Mouse (Mus musculus): Measurements from ENCODE around the gene Tceal9. TPM values are rescaled to one million over a fixed set of nuclear protein-coding genes. Genes with fewer than 3 reads are reported as not detected.
"Not testable (repeated sequence)": the region's sequence is repeated elsewhere in the genome, so short reads cannot be mapped to it uniquely, and the experiment has no call there.

The Tceal9 gene
- 589 and 647 TPM in 2 replicates for polyA plus RNA-seq (2015; fragmentation: Nextera tagmentation; extraction: Ambion mirVana)

- Histone ChIP-seq H3K9me3 (no peaks in the 10 kb centered on the region), H3K4me1 (no peaks in the 10 kb centered on the region), H3K27me3 (replicated peaks) (no peaks in the 10 kb centered on the region), H3K4me3 (replicated peaks) (peak within 1 kb of the TSS; percentile 55), H3K4me2 (peak within 1 kb of the TSS; percentile 48), H3K9ac (peak within 1 kb of the TSS; percentile 45; the same call in 1 of the 2 replicates), H3K27ac (peak within 1 kb of the TSS; percentile 80), H3K36me3 (no peaks in the 10 kb centered on the region)
- WGBS, result 21% methylated on average over 20 of the region's 20 CpGs
- peak; percentile 93 for ATAC-seq (ENCODE audit: insufficient read depth, low FRiP score, low read depth)
Observed at GRCm38 (mm10) chrX:136244574-136245229, at the start of gene Tceal9. TSS of gene Tceal9 (plus strand) at chrX:136245079.

GRCm38 (mm10) chrX:136195193-136195944 is 49.5 kb upstream of the Tceal9 start:
- WGBS, result 79% methylated on average over 16 of the region's 16 CpGs
- no peaks in the 10 kb centered on the region for H3K4me1 ChIP-seq
- no peak overlapping the region for H3K27ac ChIP-seq
- H3K36me3 ChIP-seq, result no peaks in the 10 kb centered on the region
- ATAC-seq (ENCODE audit: insufficient read depth, low FRiP score, low read depth), result no peak
- no peak overlapping the region for H3K4me2 ChIP-seq
- no peaks in the 10 kb centered on the region for H3K9me3 ChIP-seq
- no peaks in the 10 kb centered on the region for H3K27me3 ChIP-seq (replicated peaks)
- H3K9ac ChIP-seq, result no peak overlapping the region
- H3K4me3 ChIP-seq (replicated peaks), result no peak overlapping the region

DNA sequence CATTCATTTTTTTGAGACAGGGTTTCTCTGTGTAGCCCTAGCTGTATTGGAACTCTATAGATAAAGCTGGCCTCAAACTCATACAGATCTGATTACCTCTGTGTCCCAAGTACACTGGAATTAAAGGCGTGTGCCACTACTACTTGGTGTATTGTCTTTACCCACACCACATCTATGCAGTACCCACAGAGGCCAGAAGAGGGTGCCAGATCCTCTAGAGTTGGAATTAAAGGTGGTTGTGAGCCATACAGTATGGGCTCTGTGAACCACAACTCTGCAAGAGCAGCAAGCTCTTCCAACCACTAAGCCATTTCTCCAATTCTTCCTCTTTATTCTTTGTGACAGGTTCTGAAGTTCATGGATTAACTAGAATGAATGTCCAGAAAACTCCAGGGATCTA is 48.0 kb upstream of the Tceal9 start:
- no peaks in the 10 kb centered on the region for H3K36me3 ChIP-seq
- H3K4me1 ChIP-seq, result no peaks in the 10 kb centered on the region
- no peak overlapping the region for H3K4me3 ChIP-seq (replicated peaks)
- no peaks in the 10 kb centered on the region for H3K27me3 ChIP-seq (replicated peaks)
- no peak overlapping the region for H3K9ac ChIP-seq
- no peaks in the 10 kb centered on the region for H3K9me3 ChIP-seq
- 42% methylated on average over 1 of the region's 1 CpGs for WGBS
- no peak overlapping the region for H3K27ac ChIP-seq
- no peak for ATAC-seq (ENCODE audit: insufficient read depth, low FRiP score, low read depth)
- H3K4me2 ChIP-seq, result no peak overlapping the region

DNA sequence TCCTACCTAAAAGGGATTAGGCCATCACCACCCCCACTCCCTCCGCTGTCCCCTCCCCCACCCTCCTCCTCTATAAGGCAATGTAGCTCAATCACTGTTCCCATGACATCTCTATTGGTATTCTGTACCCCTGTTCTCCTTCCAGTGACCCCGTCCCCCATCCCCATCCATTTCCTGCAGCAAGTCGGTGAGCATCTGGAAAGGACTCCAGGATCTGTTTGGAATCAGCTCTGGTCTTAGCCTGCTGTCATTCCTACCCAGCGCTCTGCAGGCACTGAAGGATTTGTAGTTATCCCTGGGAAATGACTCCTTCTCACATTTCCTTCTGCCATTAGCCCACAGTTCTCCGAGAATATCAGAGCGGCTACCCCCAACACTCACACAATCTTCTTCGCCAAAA is 41.6 kb upstream of the Tceal9 start:
- Histone ChIP-seq H3K9me3 (no peaks in the 10 kb centered on the region), H3K27ac (no peak overlapping the region), H3K4me3 (replicated peaks) (peak overlapping the region; percentile 41), H3K9ac (no peak overlapping the region), H3K4me1 (no peaks in the 10 kb centered on the region), H3K4me2 (peak overlapping the region; percentile 58), H3K27me3 (replicated peaks) (no peaks in the 10 kb centered on the region), H3K36me3 (no peaks in the 10 kb centered on the region)
- WGBS, result 21% methylated on average over 7 of the region's 7 CpGs
- 0 out of 2 replicates have a peak, but pooled peaks have one; percentile 22 for ATAC-seq (ENCODE audit: insufficient read depth, low FRiP score, low read depth)

GRCm38 (mm10) chrX:136203664-136204066 is 41.2 kb upstream of the Tceal9 start, which contains the start of gene Tceal5:
TSS of gene Tceal5 (minus strand) at chrX:136203876.
- H3K4me1 ChIP-seq, result no peaks in the 10 kb centered on the region
- peak; percentile 68 for ATAC-seq (ENCODE audit: insufficient read depth, low FRiP score, low read depth)
- no peaks in the 10 kb centered on the region for H3K9me3 ChIP-seq
- H3K36me3 ChIP-seq, result no peaks in the 10 kb centered on the region
- peak within 1 kb of the TSS; percentile 41 for H3K4me3 ChIP-seq (replicated peaks)
- H3K4me2 ChIP-seq, result peak within 1 kb of the TSS; percentile 58
- no peak within 1 kb of the TSS for H3K9ac ChIP-seq
- H3K27me3 ChIP-seq (replicated peaks), result no peaks in the 10 kb centered on the region
- 16% methylated on average over 9 of the region's 9 CpGs for WGBS
- H3K27ac ChIP-seq, result no peak within 1 kb of the TSS

DNA sequence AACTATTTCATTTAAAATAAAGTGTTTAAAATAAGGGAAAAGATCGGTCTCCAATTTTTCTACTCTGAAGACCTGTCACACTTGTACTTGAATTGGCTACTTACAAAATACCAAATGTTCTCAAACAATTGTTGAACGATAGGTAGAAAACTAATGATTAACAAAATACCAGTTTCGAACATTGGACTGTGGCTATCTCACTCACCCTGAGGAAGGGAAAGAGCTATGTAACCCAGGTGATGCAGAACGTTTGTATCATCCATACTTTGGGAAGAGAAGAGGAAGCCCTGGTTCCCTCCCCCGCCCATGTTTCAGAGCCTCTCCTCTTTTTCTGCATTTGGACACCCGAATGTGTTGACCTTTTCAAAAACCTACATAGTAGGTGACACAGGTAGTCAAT is 40.5 kb upstream of the Tceal9 start:
- 70% methylated on average over 6 of the region's 6 CpGs for WGBS
- no peaks in the 10 kb centered on the region for H3K9me3 ChIP-seq
- H3K36me3 ChIP-seq, result no peaks in the 10 kb centered on the region
- no peaks in the 10 kb centered on the region for H3K27me3 ChIP-seq (replicated peaks)
- ATAC-seq (ENCODE audit: insufficient read depth, low FRiP score, low read depth), result no peak
- no peak overlapping the region for H3K9ac ChIP-seq
- no peaks in the 10 kb centered on the region for H3K4me1 ChIP-seq
- H3K27ac ChIP-seq, result no peak overlapping the region
- H3K4me3 ChIP-seq (replicated peaks), result no peak overlapping the region
- H3K4me2 ChIP-seq, result no peak overlapping the region

GRCm38 (mm10) chrX:136213396-136213795 is 31.5 kb upstream of the Tceal9 start:
- no peak overlapping the region for H3K9ac ChIP-seq
- ATAC-seq (ENCODE audit: insufficient read depth, low FRiP score, low read depth), result no peak
- H3K4me1 ChIP-seq, result no peaks in the 10 kb centered on the region
- no peaks in the 10 kb centered on the region for H3K9me3 ChIP-seq
- H3K4me3 ChIP-seq (replicated peaks), result no peak overlapping the region
- WGBS, result 59% methylated on average over 2 of the region's 2 CpGs
- no peaks in the 10 kb centered on the region for H3K36me3 ChIP-seq
- no peak overlapping the region for H3K27ac ChIP-seq
- no peak overlapping the region for H3K4me2 ChIP-seq
- no peaks in the 10 kb centered on the region for H3K27me3 ChIP-seq (replicated peaks)

GRCm38 (mm10) chrX:136214729-136215677 is 29.9 kb upstream of the Tceal9 start, which contains the start of the genes Tceal7 and Bex1:
TSS of gene Tceal7 (plus strand) at chrX:136214779.
TSS of gene Bex1 (minus strand) at chrX:136215513.
- H3K9ac ChIP-seq; H3K36me3 ChIP-seq; H3K9me3 ChIP-seq; H3K27me3 ChIP-seq (replicated peaks); H3K27ac ChIP-seq; H3K4me1 ChIP-seq: not testable (repeated sequence)
- peak within 1 kb of the TSS; percentile 35 for H3K4me3 ChIP-seq (replicated peaks)
- peak within 1 kb of the TSS; percentile 46 for H3K4me2 ChIP-seq
- peak; percentile 88 for ATAC-seq (ENCODE audit: insufficient read depth, low FRiP score, low read depth)
- WGBS, result 24% methylated on average over 16 of the region's 67 CpGs

- ATAC-seq (ENCODE audit: insufficient read depth, low FRiP score, low read depth), result no peak
- Histone ChIP-seq H3K9ac (no peak overlapping the region), H3K4me3 (replicated peaks) (no peak overlapping the region), H3K9me3 (no peaks in the 10 kb centered on the region), H3K4me2 (no peak overlapping the region), H3K4me1 (no peaks in the 10 kb centered on the region), H3K27ac (no peak overlapping the region), H3K27me3 (replicated peaks) (no peaks in the 10 kb centered on the region), H3K36me3 (no peaks in the 10 kb centered on the region)
- WGBS, result 43% methylated on average over 1 of the region's 1 CpGs
Observed at GRCm38 (mm10) chrX:136216303-136216702, 28.6 kb upstream of the Tceal9 start.

GRCm38 (mm10) chrX:136223714-136224113 is 21.2 kb upstream of the Tceal9 start:
- H3K36me3 ChIP-seq, result no peaks in the 10 kb centered on the region

GRCm38 (mm10) chrX:136227768-136228167 is 17.1 kb upstream of the Tceal9 start:
- ATAC-seq (ENCODE audit: insufficient read depth, low FRiP score, low read depth), result no peak

More at GRCm38 (mm10) chrX:136223714-136224113, 21.2 kb upstream of the Tceal9 start:
- H3K27ac ChIP-seq, result no peak overlapping the region
- no peaks in the 10 kb centered on the region for H3K9me3 ChIP-seq
- no peak overlapping the region for H3K4me2 ChIP-seq
- no peak overlapping the region for H3K4me3 ChIP-seq (replicated peaks)
- no peaks in the 10 kb centered on the region for H3K4me1 ChIP-seq
- H3K27me3 ChIP-seq (replicated peaks), result no peaks in the 10 kb centered on the region
- WGBS, result 69% methylated on average over 6 of the region's 6 CpGs
- H3K9ac ChIP-seq, result no peak overlapping the region
- no peak for ATAC-seq (ENCODE audit: insufficient read depth, low FRiP score, low read depth)

More at GRCm38 (mm10) chrX:136227768-136228167, 17.1 kb upstream of the Tceal9 start:
- Histone ChIP-seq H3K36me3 (no peaks in the 10 kb centered on the region), H3K4me3 (replicated peaks) (no peak overlapping the region), H3K27me3 (replicated peaks) (no peaks in the 10 kb centered on the region), H3K4me2 (no peak overlapping the region), H3K4me1 (no peaks in the 10 kb centered on the region), H3K9ac (no peak overlapping the region), H3K9me3 (no peaks in the 10 kb centered on the region), H3K27ac (no peak overlapping the region)
- 49% methylated on average over 5 of the region's 5 CpGs for WGBS
